Mouse (Mus musculus) brain, embryonic 14.5 days (tissue): ENCODE results near the gene Elp6.

ENCODE experiments used
- CTCF ChIP-seq: fragments of 200-500 bp; IDR thresholded peaks from 2 replicates; pipeline ENCODE4 v1.5.1; 2012; ENCODE audit warnings: inconsistent platforms, mild to moderate bottlenecking, moderate library complexity, borderline replicate concordance; ENCODE audit not compliant: insufficient read depth, insufficient read length; ENCODE audit errors: extremely low read depth
- POLR2A ChIP-seq: fragments of 200-500 bp; IDR thresholded peaks from 2 replicates; pipeline ENCODE4 v1.6.1; 2012; ENCODE audit warnings: mild to moderate bottlenecking, inconsistent platforms, borderline replicate concordance; ENCODE audit not compliant: poor library complexity, insufficient read depth, insufficient read length, severe bottlenecking; ENCODE audit errors: extremely low read depth

- TF ChIP-seq POLR2A (no peak), CTCF (no peak)
Observed at GRCm38 (mm10) chr9:110324181-110324580, 19.2 kb downstream of the Elp6 start.
